Mouse (Mus musculus) ZHBTc4 (cell line): ENCODE measurements at regions not wholly inside any gene's neighbourhood (a gene's known extent, or its start where the extent isn't known, plus 50 kb on each side); places are given as distances from the start of the nearest gene placed in this dataset.
A peak's percentile ranks its signal among the peaks of the same experiment; 100 is the strongest.

Source experiments
- DNase-seq: peaks from one replicate; pipeline ENCODE4 v3.0.0-alpha.2; 2011; ENCODE audit warnings: low read depth, low spot score

- DNase-seq, result no peak
These were observed 94.8 kb downstream of the Rbm46 start for GRCm38 (mm10) chr3:82781464-82781863.

DNA sequence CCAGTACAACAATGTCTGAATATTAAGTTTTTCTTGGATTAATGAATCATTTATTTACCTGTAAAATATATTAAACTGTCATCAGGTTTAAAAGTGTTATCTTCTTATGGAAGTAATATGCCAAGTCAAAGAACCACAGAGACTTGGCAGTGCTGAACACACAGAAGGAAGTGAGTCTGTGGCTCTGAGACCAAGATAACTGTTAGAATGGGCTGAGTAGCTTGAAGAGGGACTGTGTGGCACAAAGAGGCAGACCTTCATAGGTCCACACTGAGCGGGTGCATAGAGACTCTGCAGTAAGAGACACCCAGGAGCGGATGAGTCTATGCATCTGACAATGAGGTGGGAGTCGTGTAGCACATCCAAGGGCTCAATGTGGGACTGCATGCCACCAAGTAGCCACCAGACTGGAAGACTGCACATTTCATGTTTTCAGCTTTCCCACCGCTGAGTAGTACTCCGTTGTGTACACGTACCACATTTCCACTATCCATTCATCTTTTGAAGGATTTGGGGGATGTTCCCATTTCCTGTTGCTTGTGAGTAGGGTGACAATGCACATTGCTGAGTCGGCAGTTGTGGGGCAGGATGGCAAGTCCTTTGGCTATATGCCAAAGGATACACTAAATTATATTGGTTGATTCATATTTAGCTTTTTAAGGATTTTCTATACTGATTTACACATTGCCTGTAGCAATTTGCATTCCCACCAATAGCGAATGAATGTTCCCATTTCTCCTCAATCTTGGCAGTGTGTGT is 105.6 kb downstream of the Rbm46 start:
- no peak for DNase-seq

- DNase-seq, result peak; percentile 23
These were observed 108.8 kb downstream of the Rbm46 start for GRCm38 (mm10) chr3:82767484-82767883.

DNA sequence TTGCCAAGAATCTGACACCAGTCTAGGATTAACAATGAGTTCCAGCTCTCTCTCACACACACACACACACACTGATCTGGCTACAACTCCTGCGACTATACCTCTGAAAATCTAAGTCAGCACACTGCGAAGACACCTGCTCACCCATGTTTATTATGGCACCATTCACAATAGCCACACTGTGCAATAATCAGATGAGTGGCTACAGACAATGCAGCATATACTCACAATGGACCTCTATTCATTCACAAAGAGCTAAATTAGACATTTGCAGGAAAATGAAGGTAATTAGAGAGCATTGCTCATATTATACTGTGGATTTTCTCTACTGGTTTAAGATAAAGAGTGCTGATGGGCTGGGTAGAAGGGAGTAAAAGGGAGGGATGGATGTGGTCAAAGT is 116.3 kb downstream of the Rbm46 start:
- DNase-seq, result no peak

GRCm38 (mm10) chr3:82758967-82759366 is 117.3 kb downstream of the Rbm46 start:
- no peak for DNase-seq

DNA sequence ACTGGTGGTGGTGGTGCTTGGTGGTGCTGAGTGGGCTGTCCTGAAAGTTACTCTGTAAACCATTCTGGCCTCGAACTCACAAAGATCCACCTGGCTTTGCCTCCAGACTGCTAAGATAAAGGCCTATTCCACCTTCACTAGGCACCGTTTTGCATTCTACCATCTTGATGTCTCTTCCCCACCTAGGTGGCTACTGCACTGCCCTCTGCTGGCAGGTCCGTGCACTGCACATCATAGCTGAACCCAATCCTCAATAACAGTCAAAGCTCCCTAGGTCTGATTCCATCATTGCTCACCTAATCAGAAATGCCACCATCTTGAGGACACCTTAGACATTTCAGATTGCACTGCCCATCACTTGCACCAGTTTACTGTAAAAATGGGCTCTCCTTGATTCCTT is 150.7 kb downstream of the Rbm46 start:
- peak; percentile 75 for DNase-seq

- DNase-seq, result no peak
These were observed 159.7 kb upstream of the Npy2r start for GRCm38 (mm10) chr3:82707628-82708027.

GRCm38 (mm10) chr3:82692131-82692530 is 144.2 kb upstream of the Npy2r start:
- DNase-seq, result peak; percentile 60

GRCm38 (mm10) chr3:82656159-82656874 is 108.4 kb upstream of the Npy2r start:
- no peak for DNase-seq

GRCm38 (mm10) chr3:82652346-82652745 is 104.5 kb upstream of the Npy2r start:
- DNase-seq, result no peak

DNA sequence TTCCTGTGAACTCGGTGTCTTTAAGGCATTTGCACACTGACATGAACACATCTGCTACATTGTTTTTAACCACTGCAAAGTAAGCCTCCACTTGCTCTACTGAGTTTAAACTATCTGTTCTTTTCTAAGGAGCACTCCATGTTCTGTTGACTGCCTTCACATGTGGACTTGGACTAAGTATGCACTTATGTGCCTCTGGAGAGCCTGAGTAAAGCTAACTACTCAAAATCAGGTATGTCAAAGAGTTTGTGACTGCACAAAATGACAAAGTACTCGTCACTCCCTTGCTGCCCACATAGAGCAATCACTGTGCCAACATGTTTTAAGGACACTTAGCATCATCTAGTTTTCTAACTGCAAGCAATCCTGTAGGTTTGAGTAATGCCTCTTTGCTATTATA is 92.2 kb upstream of the Npy2r start:
- no peak for DNase-seq

DNA sequence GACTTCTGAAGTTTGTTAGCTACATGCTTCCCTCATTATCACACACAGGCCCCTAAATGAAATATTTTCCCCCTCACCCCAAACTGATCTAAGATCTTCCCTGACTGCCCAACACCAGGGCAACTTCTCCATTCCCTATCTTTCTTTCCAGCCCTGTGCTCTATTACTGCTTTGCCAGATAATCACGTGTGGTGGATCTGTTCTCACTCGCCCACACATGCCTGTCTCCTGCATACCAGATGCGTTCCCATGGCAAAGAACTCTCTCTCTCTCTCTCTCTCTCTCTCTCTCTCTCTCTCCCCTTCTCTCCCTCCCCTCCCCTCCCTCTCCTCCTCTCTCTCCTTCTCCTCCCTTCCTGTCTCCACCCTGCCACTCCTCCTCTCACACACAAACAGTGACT is 88.8 kb upstream of the Npy2r start:
- DNase-seq, result no peak

GRCm38 (mm10) chr3:82620418-82621003 is 72.6 kb upstream of the Npy2r start:
- DNase-seq, result no peak

GRCm38 (mm10) chr3:82619371-82619770 is 71.5 kb upstream of the Npy2r start:
- no peak for DNase-seq

GRCm38 (mm10) chr3:82601880-82602279 is 54.0 kb upstream of the Npy2r start:
- DNase-seq, result no peak

DNA sequence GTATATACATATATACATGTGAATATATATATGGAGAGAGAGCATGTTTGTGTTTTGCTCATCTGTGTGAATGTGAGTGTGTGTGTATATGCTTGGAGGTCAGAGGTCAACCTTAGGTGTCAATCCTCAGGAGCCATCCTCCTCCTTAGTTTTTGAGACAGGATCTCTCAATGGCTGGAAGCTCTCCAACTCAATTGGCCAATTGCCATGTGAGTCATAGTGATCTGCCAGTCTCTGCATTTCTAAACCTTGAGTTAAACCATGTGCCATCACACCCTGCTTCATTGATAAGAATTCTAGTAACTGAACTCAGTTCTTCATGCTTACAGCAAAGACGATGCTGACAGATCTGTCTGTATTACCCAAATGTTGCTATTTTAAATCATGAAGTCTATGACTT is 50.8 kb upstream of the Npy2r start:
- no peak for DNase-seq
